Mouse (Mus musculus) G1E (cell line): ENCODE results near the gene Tmem50b. TPM values are rescaled to one million over a fixed set of nuclear protein-coding genes. Genes with fewer than 3 reads are reported as not detected.
A peak's percentile ranks its signal among the peaks of the same experiment; 100 is the strongest.

ENCODE experiments used
- ATAC-seq: 2 replicates; pipeline ENCODE4 v1.8.0; 2016; ENCODE audit warnings: mild to moderate bottlenecking; ENCODE audit not compliant: insufficient number of reproducible peaks, poor library complexity, low FRiP score, severe bottlenecking; ENCODE audit errors: extremely low read depth
- DNase-seq: peaks from one replicate; pipeline ENCODE4 v3.0.0; 2012; ENCODE audit warnings: low spot score
- H3K27me3 ChIP-seq: 2 replicates; pipeline ENCODE4 v1.6.1; 2012; ENCODE audit warnings: mild to moderate bottlenecking, low read length, inconsistent platforms; ENCODE audit not compliant: insufficient read depth
- H3K36me3 ChIP-seq: replicated peaks from 2 replicates; pipeline ENCODE3; 2012; ENCODE audit warnings: mild to moderate bottlenecking, inconsistent platforms
- H3K4me1 ChIP-seq: 2 replicates; pipeline ENCODE4 v1.6.1; 2012; ENCODE audit warnings: low read depth, low read length, inconsistent platforms, mixed read lengths; ENCODE audit not compliant: insufficient read depth
- H3K4me3 ChIP-seq: 2 replicates; pipeline ENCODE4 v1.5.1; 2012; ENCODE audit warnings: low read depth, mild to moderate bottlenecking, inconsistent platforms, low read length, moderate library complexity, mixed read lengths
- H3K9me3 ChIP-seq: replicated peaks from 2 replicates; pipeline ENCODE4 v1.6.1; 2012; ENCODE audit warnings: inconsistent platforms
- CTCF ChIP-seq: IDR thresholded peaks from 2 replicates; pipeline ENCODE4 v1.5.1; 2012; ENCODE audit warnings: low read depth, low read length, inconsistent platforms, mixed read lengths
- GATA1 ChIP-seq: IDR thresholded peaks from 2 replicates; pipeline ENCODE4 v1.6.1; 2012; ENCODE audit warnings: borderline replicate concordance, low read length, inconsistent platforms, mixed read lengths
- GATA2 ChIP-seq: IDR thresholded peaks from 2 replicates; pipeline ENCODE4 v1.6.1; 2012; ENCODE audit warnings: low read depth, low read length, inconsistent platforms, borderline replicate concordance
- POLR2AphosphoS5 ChIP-seq: IDR thresholded peaks from 2 replicates; pipeline ENCODE4 v1.6.1; 2012; ENCODE audit warnings: low read depth, low read length, inconsistent platforms; ENCODE audit not compliant: insufficient replicate concordance
- TAL1 ChIP-seq: conservative IDR thresholded peaks from 2 replicates; pipeline ENCODE4 v1.6.1; 2012; ENCODE audit warnings: low read depth, low read length, inconsistent platforms, mixed read lengths
- polyA plus RNA-seq: library from polyadenylated mRNA; stranded (reverse); fragments of >175 nt; gene quantifications from 2 replicates; pipeline ENCODE4 v1.2.3, GENCODE M21; 2012
- total RNA-seq, 2 experiments: library from RNA; stranded (forward) in 1 of 2; stranded (reverse) in 1 of 2; fragments of 200-1000 nt in 1 of 2; fragments of >200 nt in 1 of 2; fragmentation: Nextera tagmentation in 1 of 2; gene quantifications; 2 replicates each; pipeline ENCODE4 v1.2.3; 2014 to 2017

Gene Tmem50b
- total and polyA plus RNA-seq, 3 experiments = 1.8 to 25.1 (median 19.7) TPM

GRCm38 (mm10) chr16:91548586-91548985 is 49.0 kb downstream of the Tmem50b start:
- no peak for TF ChIP-seq GATA2
- no peak for TF ChIP-seq POLR2AphosphoS5
- TF ChIP-seq CTCF = no peak
- no peak for TF ChIP-seq TAL1
- no peak for TF ChIP-seq GATA1
- ATAC-seq (no peak), DNase-seq (no peak)
- H3K9me3 ChIP-seq = no peaks in the 10 kb centered on the region
- peaks cover 38% of the 10 kb centered on the region for H3K36me3 ChIP-seq
- no peaks in the 10 kb centered on the region for H3K27me3 ChIP-seq
- H3K4me1 ChIP-seq = peaks cover 72% of the 10 kb centered on the region
- peak overlapping the region; percentile 57; the same call in 1 of the 2 replicates for H3K4me3 ChIP-seq

- Histone ChIP-seq H3K9me3 (no peaks in the 10 kb centered on the region), H3K36me3 (peaks cover 32% of the 10 kb centered on the region), H3K27me3 (no peaks in the 10 kb centered on the region), H3K4me3 (peak overlapping the region; percentile 88), H3K4me1 (peaks cover 71% of the 10 kb centered on the region)
- ATAC-seq (no peak), DNase-seq (no peak)
- TF ChIP-seq GATA2 (no peak), TAL1 (no peak), POLR2AphosphoS5 (no peak), GATA1 (no peak), CTCF (no peak)
Measured at GRCm38 (mm10) chr16:91547974-91548373, 49.6 kb downstream of the Tmem50b start.

GRCm38 (mm10) chr16:91546836-91547741 is 50.5 kb downstream of the Tmem50b start, which contains the start of gene Ifngr2:
Gene Ifngr2 (plus strand): TSS chr16:91547072.
- H3K4me1 ChIP-seq = peaks cover 69% of the 10 kb centered on the region
- no peaks in the 10 kb centered on the region for H3K27me3 ChIP-seq
- TF ChIP-seq TAL1 (no peak), GATA1 (no peak), POLR2AphosphoS5 (no peak), GATA2 (no peak), CTCF (no peak)
- ATAC-seq (no peak), DNase-seq (peak; percentile 69)
- peaks cover 24% of the 10 kb centered on the region for H3K36me3 ChIP-seq
- H3K4me3 ChIP-seq = peak within 1 kb of the TSS; percentile 88
- no peaks in the 10 kb centered on the region for H3K9me3 ChIP-seq

- ATAC-seq (peak; percentile 50), DNase-seq (no peak)
- peaks cover 69% of the 10 kb centered on the region for H3K4me1 ChIP-seq
- H3K27me3 ChIP-seq = no peaks in the 10 kb centered on the region
- TF ChIP-seq CTCF = no peak
- H3K9me3 ChIP-seq = no peaks in the 10 kb centered on the region
- H3K36me3 ChIP-seq = peaks cover 17% of the 10 kb centered on the region
- peak overlapping the region; percentile 88 for H3K4me3 ChIP-seq
Measured at GRCm38 (mm10) chr16:91546391-91546835, 51.2 kb downstream of the Tmem50b start.

- peak; percentile 78 for ATAC-seq
- no peaks in the 10 kb centered on the region for H3K9me3 ChIP-seq
- TF ChIP-seq TAL1 (peak; percentile 97), GATA1 (no peak), POLR2AphosphoS5 (no peak), GATA2 (peak; percentile 63; the same call in 1 of the 2 replicates), CTCF (no peak)
- H3K36me3 ChIP-seq = peaks cover 10% of the 10 kb centered on the region
- DNase-seq = no peak
- H3K27me3 ChIP-seq = no peaks in the 10 kb centered on the region
- peak overlapping the region; percentile 88 for H3K4me3 ChIP-seq
- peaks cover 69% of the 10 kb centered on the region for H3K4me1 ChIP-seq
Measured at GRCm38 (mm10) chr16:91545597-91546281, 51.9 kb downstream of the Tmem50b start.

GRCm38 (mm10) chr16:91543619-91544018 is 54.0 kb downstream of the Tmem50b start:
- Histone ChIP-seq H3K36me3 (no peaks in the 10 kb centered on the region), H3K9me3 (no peaks in the 10 kb centered on the region), H3K27me3 (no peaks in the 10 kb centered on the region), H3K4me1 (peaks cover 66% of the 10 kb centered on the region), H3K4me3 (no peak overlapping the region)
- TF ChIP-seq CTCF (no peak), POLR2AphosphoS5 (no peak), GATA1 (no peak), TAL1 (no peak), GATA2 (no peak)
- no peak for ATAC-seq
- no peak for DNase-seq
